Mouse (Mus musculus) hindbrain, embryonic 15.5 days (tissue): ENCODE measurements around the gene Casd1. TPM values are rescaled to one million over a fixed set of nuclear protein-coding genes. Genes with fewer than 3 reads are reported as not detected.
"Not testable (repeated sequence)": the region's sequence is repeated elsewhere in the genome, so short reads cannot be mapped to it uniquely, and the experiment has no call there.

Source experiments
- ATAC-seq: fragments of 200-750 bp; cut with Nextera tagmentation; 2 replicates; pipeline ENCODE4 v1.8.0; 2017; ENCODE audit warnings: low read depth, moderate number of reproducible peaks, moderate TSS enrichment; ENCODE audit not compliant: low FRiP score
- H3K27ac ChIP-seq: fragments of 300-500 bp; sonication (generic); replicated peaks from 2 replicates; pipeline ENCODE4 v1.5.1; 2015; ENCODE audit warnings: mild to moderate bottlenecking, inconsistent platforms
- H3K27me3 ChIP-seq: fragments of 300-500 bp; sonication (generic); 2 replicates; pipeline ENCODE4 v1.6.1; 2015; ENCODE audit warnings: control low read depth, inconsistent platforms
- H3K36me3 ChIP-seq: fragments of 300-500 bp; sonication (generic); 2 replicates; pipeline ENCODE4 v1.6.1; 2015; ENCODE audit warnings: control low read depth, inconsistent platforms
- H3K4me1 ChIP-seq: fragments of 300-500 bp; sonication (generic); replicated peaks from 2 replicates; pipeline ENCODE4 v1.6.1; 2015; ENCODE audit warnings: control low read depth, inconsistent platforms
- H3K4me2 ChIP-seq: fragments of 300-500 bp; sonication (generic); 2 replicates; pipeline ENCODE4 v1.6.1; 2015; ENCODE audit warnings: moderate library complexity, mild to moderate bottlenecking, inconsistent platforms
- H3K4me3 ChIP-seq: fragments of 300-500 bp; sonication (generic); 2 replicates; pipeline ENCODE4 v1.5.1; 2015; ENCODE audit warnings: mild to moderate bottlenecking, inconsistent platforms
- H3K9ac ChIP-seq: fragments of 300-500 bp; sonication (generic); 2 replicates; pipeline ENCODE4 v1.6.1; 2015; ENCODE audit warnings: inconsistent platforms
- H3K9me3 ChIP-seq: fragments of 300-500 bp; sonication (generic); 2 replicates; pipeline ENCODE4 v1.6.1; 2016; ENCODE audit warnings: control low read depth, inconsistent platforms
- WGBS: fragments of 180-500 bp; shearing (Covaris S2); methylation state at CpG from one replicate; pipeline ENCODE4 v1.1.7; 2015; 5-methylcytosine and 5-hydroxymethylcytosine counted together
- polyA plus RNA-seq: library from polyadenylated mRNA; unstranded; fragments of >200 nt; fragmentation: Nextera tagmentation; extraction: Ambion mirVana; gene quantifications from 2 replicates; pipeline ENCODE4 v1.2.1, GENCODE M21; 2015

The Casd1 gene
- polyA plus RNA-seq, 1 experiment from 2014 or later, result 43.2 TPM

DNA sequence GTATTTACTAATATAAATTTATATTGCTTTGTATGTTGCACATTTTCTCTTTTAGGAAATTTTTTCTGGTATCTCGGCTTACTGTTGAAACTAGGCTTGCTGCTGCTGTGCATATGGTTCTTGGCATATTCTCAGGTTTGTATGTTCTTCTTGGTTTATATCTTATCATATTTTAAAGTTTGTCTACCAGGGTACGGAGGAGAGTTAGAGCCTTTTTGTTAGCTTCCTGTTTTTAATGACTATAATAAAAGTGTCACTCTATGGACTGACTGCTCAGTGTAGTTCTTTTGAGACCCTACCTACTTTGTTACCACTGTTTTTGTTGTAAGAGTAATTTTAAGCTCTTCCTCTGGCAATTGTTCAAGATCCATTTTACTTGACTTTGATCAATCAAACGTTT is 30.8 kb downstream of the Casd1 start:
- H3K36me3 ChIP-seq, result 0 out of 2 replicates have a peak, but pooled peaks cover 2% of the 10 kb centered on the region
- 70% methylated on average over 3 of the region's 3 CpGs for WGBS
- no peak overlapping the region for H3K4me2 ChIP-seq
- H3K4me1 ChIP-seq, result no peaks in the 10 kb centered on the region
- H3K9ac ChIP-seq, result no peak overlapping the region
- H3K4me3 ChIP-seq, result no peak overlapping the region
- no peaks in the 10 kb centered on the region for H3K9me3 ChIP-seq
- no peak overlapping the region for H3K27ac ChIP-seq
- ATAC-seq, result no peak
- H3K27me3 ChIP-seq, result no peaks in the 10 kb centered on the region

DNA sequence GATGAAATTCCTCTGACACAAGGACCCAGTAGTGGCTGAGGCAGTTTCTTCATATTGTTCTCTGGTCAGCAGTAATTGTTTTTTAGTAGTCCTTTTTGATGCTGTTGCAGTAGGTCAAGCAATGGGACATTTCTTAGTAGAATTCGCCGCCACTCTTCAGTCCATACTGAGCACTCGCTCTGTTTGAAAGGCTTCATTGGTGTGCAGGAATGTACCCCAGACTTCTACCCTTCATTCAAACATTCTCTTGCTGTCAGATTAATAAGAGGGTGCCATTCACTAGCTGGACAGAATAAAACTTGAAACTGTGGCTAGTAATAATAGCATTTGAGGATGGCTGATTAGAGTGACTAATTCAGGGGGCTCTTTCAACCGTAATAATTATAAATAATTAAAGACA is 32.5 kb downstream of the Casd1 start:
- 0 out of 2 replicates have a peak, but pooled peaks cover 2% of the 10 kb centered on the region for H3K36me3 ChIP-seq
- no peaks in the 10 kb centered on the region for H3K4me1 ChIP-seq
- WGBS, result 42% methylated on average over 4 of the region's 4 CpGs
- H3K9ac ChIP-seq, result no peak overlapping the region
- no peaks in the 10 kb centered on the region for H3K27me3 ChIP-seq
- no peaks in the 10 kb centered on the region for H3K9me3 ChIP-seq
- no peak overlapping the region for H3K4me2 ChIP-seq
- H3K4me3 ChIP-seq, result no peak overlapping the region
- ATAC-seq, result no peak
- no peak overlapping the region for H3K27ac ChIP-seq

DNA sequence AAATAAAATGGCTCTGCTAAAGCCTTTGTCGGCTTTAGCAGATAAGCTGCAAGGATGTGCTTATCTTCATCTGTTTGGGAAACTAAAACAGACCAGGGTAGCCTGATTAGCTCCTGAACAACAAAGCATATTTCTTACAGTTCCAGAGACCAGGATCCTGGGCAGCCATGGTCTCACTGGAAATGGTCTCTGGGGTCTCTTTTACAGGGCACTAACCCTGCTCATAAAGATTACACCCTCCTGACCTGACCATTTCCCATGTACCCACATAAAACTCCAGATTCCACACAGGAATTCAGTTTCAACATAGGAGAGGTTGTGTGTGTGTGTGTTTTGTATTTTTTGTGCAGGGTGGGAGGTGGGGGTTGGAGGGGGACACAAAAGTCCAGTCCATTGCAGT is 34.2 kb downstream of the Casd1 start:
- H3K4me2 ChIP-seq, result no peak overlapping the region
- no peak for ATAC-seq
- H3K4me3 ChIP-seq, result no peak overlapping the region
- no peaks in the 10 kb centered on the region for H3K4me1 ChIP-seq
- H3K9ac ChIP-seq, result no peak overlapping the region
- no peaks in the 10 kb centered on the region for H3K27me3 ChIP-seq
- no peaks in the 10 kb centered on the region for H3K9me3 ChIP-seq
- 76% methylated on average over 1 of the region's 1 CpGs for WGBS
- 0 out of 2 replicates have a peak, but pooled peaks cover 2% of the 10 kb centered on the region for H3K36me3 ChIP-seq
- no peak overlapping the region for H3K27ac ChIP-seq

DNA sequence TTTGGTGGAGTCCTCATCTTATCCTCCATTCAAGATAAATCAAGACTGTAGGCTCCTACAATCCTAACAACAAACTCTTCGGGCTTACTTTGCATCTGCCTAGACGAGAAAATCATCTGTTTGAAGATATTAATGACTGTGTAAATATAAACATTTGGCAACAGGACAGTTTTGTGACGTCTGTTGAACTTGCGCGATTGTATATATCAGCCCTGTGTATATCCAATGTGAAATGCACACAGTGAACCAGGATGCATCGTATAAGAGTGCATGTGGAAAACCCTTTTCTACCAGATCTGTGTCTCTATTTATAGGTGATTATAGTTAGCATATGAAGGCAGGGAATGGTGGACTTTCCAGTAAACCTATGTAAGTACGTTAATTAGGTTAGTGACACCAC is 41.4 kb downstream of the Casd1 start:
- H3K4me3 ChIP-seq, result no peak overlapping the region
- no peak overlapping the region for H3K9ac ChIP-seq
- H3K27ac ChIP-seq, result no peak overlapping the region
- no peak overlapping the region for H3K4me2 ChIP-seq
- no peaks in the 10 kb centered on the region for H3K27me3 ChIP-seq
- no peak for ATAC-seq
- 97% methylated on average over 7 of the region's 7 CpGs for WGBS
- H3K9me3 ChIP-seq, result no peaks in the 10 kb centered on the region
- H3K36me3 ChIP-seq, result peaks cover 10% of the 10 kb centered on the region; the same call in 1 of the 2 replicates
- H3K4me1 ChIP-seq, result no peaks in the 10 kb centered on the region

DNA sequence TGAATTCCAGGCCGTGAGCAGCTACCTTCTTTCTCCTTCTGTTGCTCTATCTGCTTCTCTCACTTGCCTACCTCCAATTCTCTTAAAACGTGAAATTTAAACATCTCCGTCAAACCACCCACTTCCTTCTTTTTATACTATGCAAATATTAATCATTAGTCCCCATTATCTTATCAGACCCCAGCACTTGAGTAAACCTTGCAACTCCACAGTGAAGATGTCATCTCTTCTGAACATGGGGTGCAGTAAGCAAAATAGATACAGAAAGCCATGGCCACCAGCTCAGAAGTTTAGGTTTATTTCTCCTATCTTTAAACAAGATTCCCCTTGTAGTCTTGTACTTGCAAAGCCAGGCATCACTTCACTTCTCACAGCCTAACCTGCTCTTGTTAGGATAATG is 46.7 kb downstream of the Casd1 start:
- no peak overlapping the region for H3K27ac ChIP-seq
- H3K9ac ChIP-seq, result no peak overlapping the region
- H3K4me3 ChIP-seq, result no peak overlapping the region
- no peak for ATAC-seq
- WGBS, result 90% methylated on average over 3 of the region's 3 CpGs
- H3K27me3 ChIP-seq, result no peaks in the 10 kb centered on the region
- peaks cover 2% of the 10 kb centered on the region; the same call in 1 of the 2 replicates for H3K36me3 ChIP-seq
- H3K4me2 ChIP-seq, result no peak overlapping the region
- no peaks in the 10 kb centered on the region for H3K4me1 ChIP-seq
- H3K9me3 ChIP-seq, result no peaks in the 10 kb centered on the region

DNA sequence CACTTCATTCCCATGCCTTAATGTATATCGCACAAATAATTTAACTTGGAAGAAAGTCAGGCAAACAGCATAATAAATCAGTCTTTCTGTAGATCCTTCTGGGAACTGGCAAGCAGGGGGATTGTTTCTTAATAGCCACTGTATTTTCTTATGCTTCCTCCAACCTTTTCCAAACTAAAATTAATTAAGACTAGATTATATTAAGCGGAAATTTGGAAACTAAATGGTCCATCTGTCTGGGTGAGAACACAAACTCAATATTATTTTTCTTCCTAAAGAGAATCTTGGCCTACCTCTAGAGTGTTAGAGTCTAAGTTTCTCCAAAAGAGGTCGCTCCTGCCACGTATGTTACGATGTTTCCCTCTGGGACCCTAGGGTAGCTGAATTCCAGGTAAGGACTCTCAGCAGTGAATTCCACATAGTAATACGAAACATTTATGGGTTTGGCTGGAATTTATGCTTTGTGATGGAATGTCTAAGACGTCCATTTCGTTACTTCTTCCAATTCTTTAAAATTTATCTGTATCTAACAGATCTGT is 52.0 kb downstream of the Casd1 start:
- Histone ChIP-seq H3K4me2 (no peak overlapping the region), H3K4me3 (no peak overlapping the region)

DNA sequence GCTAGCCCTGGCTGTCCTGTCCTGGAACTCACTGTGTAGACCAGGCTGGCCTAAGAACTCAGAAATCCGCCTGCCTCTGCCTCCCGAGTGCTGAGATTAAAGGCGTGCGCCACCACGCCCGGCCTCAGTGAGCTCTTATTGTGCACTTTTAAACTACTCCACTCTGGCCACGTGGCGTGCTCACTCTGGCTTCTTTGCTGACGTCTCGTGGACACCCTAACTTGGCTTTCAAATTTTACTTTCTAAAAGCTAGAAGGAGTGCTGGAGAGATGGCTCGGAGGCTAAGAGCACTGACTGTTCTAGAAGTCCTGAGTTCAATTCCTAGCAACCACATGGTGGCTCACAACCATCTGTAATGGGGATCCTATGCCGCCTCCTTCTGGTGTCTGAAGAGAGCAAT is 53.1 kb downstream of the Casd1 start:
- not testable (repeated sequence) for H3K9ac ChIP-seq, H3K9me3 ChIP-seq, H3K4me2 ChIP-seq, ATAC-seq, H3K4me3 ChIP-seq, H3K36me3 ChIP-seq, H3K27ac ChIP-seq, H3K27me3 ChIP-seq, H3K4me1 ChIP-seq
- 96% methylated on average over 12 of the region's 12 CpGs for WGBS

More for the DNA sequence above, 52.0 kb downstream of the Casd1 start:
- Histone ChIP-seq H3K36me3 (no peaks in the 10 kb centered on the region), H3K27ac (no peak overlapping the region), H3K9ac (no peak overlapping the region), H3K9me3 (no peaks in the 10 kb centered on the region), H3K27me3 (no peaks in the 10 kb centered on the region), H3K4me1 (no peaks in the 10 kb centered on the region)
- no peak for ATAC-seq
- 80% methylated on average over 8 of the region's 8 CpGs for WGBS

DNA sequence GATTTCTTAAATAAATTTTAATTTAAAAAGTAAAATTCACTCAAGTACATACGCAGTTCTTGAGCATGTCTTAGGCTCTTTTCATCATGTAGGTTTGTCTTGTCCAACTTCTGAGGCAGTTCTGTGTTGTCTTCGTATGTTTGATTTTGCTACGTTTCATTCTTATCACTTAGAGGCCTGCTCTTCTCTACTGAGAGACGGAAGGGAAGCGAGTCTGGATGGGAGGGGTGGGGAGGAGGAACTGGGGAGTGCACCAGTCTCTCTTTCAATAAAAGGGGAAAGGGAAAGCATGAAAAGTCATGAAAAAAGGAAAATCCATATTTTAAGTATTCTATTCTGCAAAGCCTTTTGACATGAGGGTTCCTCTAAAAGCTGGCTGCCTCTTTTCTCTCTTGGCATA is 54.8 kb downstream of the Casd1 start:
- Histone ChIP-seq H3K27ac (no peak overlapping the region), H3K4me2 (no peak overlapping the region), H3K4me3 (no peak overlapping the region), H3K4me1 (no peaks in the 10 kb centered on the region), H3K27me3 (no peaks in the 10 kb centered on the region), H3K9ac (no peak overlapping the region), H3K9me3 (no peaks in the 10 kb centered on the region), H3K36me3 (no peaks in the 10 kb centered on the region)
- no peak for ATAC-seq
- 71% methylated on average over 5 of the region's 5 CpGs for WGBS

DNA sequence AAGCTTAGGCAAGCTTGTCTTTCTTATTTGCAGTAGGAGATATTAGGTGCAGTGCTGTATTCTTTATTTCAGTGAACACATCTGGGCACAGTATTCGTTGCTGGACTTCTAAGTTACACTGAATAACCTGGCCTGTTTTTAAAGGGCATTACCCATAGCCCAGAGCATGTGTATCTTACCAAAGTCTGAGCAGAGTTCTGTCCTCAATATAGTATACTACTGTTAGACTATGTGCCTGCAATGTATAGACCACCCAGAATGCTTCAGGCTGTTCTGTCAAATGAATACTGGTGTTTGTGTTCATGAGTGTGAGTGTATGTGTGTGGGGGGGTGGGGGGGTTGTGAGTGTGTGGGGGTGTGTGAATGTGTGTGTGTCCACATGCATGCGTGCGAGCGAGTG is 55.3 kb downstream of the Casd1 start:
- no peaks in the 10 kb centered on the region for H3K27me3 ChIP-seq
- H3K36me3 ChIP-seq, result no peaks in the 10 kb centered on the region
- WGBS, result 92% methylated on average over 4 of the region's 4 CpGs
- H3K27ac ChIP-seq, result no peak overlapping the region
- H3K9me3 ChIP-seq, result no peaks in the 10 kb centered on the region
- no peak overlapping the region for H3K4me3 ChIP-seq
- no peaks in the 10 kb centered on the region for H3K4me1 ChIP-seq
- H3K4me2 ChIP-seq, result no peak overlapping the region
- no peak for ATAC-seq
- no peak overlapping the region for H3K9ac ChIP-seq

DNA sequence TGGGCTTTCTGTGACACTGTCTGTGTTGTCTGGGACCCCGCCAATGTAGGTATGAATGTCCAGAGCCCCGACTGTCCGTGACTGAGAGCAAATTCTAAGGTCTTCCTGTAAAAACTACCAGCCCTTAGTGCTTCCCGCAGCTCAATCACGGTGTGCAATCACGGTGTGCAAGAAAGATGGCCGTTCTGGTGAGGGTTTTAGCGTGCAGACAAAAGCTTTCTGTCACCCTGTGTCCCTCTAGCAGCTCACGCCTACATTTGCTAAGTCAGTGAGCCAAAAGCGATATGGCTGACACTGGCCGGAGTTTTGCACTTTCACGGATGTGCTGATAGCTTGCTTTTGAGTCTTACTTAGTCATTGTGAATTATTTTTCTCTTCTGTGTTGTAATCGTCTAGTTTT is 58.2 kb downstream of the Casd1 start:
- Histone ChIP-seq H3K4me3 (no peak overlapping the region), H3K36me3 (no peaks in the 10 kb centered on the region), H3K27ac (no peak overlapping the region), H3K27me3 (no peaks in the 10 kb centered on the region), H3K4me2 (no peak overlapping the region), H3K9ac (no peak overlapping the region), H3K9me3 (no peaks in the 10 kb centered on the region), H3K4me1 (no peaks in the 10 kb centered on the region)
- no peak for ATAC-seq
- WGBS, result 84% methylated on average over 13 of the region's 13 CpGs

DNA sequence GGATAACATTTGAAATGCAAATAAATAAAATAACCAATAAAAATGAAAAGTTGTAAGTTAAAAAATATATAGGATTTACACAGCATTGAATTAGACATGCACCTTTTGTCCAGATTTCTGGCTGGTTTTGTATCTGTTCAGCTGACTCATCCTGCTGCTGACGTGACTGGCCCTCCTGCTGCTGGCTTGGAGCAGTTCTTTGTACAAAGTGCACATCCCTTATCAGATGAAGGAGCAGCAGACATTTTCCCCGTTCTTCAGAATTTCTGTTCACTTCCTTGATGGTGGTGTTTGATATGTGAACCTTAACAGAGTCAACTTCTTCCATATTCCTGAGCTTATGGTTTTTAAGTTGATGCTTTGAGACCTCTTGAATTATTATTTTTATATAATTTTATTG is 62.9 kb downstream of the Casd1 start:
- no peaks in the 10 kb centered on the region for H3K4me1 ChIP-seq
- H3K27me3 ChIP-seq, result no peaks in the 10 kb centered on the region
- no peak overlapping the region for H3K4me2 ChIP-seq
- no peak overlapping the region for H3K27ac ChIP-seq
- no peak overlapping the region for H3K4me3 ChIP-seq
- H3K9me3 ChIP-seq, result no peaks in the 10 kb centered on the region
- no peaks in the 10 kb centered on the region for H3K36me3 ChIP-seq
- no peak for ATAC-seq
- 54% methylated on average over 2 of the region's 2 CpGs for WGBS
- H3K9ac ChIP-seq, result no peak overlapping the region

DNA sequence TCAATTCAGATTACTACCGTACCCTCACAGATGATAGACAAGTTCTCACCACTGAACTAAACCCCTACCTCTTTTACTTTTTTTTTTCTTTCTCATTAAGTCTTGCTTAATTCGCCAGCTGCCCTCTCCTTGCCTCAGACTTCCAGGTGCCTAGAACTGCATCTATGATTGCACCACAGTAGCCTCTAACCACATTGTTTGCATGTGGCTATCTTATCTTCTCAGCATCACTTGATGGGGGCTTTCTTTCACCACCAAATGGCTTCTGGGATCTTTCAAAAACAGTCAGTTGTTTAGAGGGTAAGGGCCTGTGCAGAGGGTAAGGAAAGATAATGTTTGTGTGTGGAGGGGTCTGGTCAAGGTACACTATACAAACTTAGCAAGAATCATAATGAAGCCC is 63.7 kb downstream of the Casd1 start:
- 78% methylated on average over 2 of the region's 2 CpGs for WGBS
- Histone ChIP-seq H3K4me1 (no peaks in the 10 kb centered on the region), H3K27ac (no peak overlapping the region), H3K4me2 (no peak overlapping the region), H3K9ac (no peak overlapping the region), H3K4me3 (no peak overlapping the region), H3K36me3 (no peaks in the 10 kb centered on the region), H3K27me3 (no peaks in the 10 kb centered on the region), H3K9me3 (no peaks in the 10 kb centered on the region)
- ATAC-seq, result no peak

DNA sequence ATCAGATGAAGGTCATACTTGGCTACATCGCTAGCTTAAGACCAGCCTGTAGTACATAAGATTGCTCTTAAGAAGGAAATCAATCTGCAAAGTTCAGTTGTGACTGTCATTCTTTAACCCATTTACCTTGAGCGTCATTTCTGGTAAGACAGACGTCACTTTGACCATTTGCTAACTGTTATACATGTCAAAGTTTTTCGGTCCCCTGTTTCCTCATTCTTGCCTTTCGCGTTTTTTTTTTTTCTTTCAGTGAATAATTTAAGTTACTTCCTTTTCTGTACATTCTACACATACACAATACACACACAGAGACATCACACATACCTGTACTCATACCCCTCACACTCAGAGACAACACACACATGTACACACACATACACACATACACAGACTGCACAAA is 64.5 kb downstream of the Casd1 start:
- H3K36me3 ChIP-seq, result no peaks in the 10 kb centered on the region
- no peak overlapping the region for H3K4me3 ChIP-seq
- H3K27ac ChIP-seq, result no peak overlapping the region
- 93% methylated on average over 6 of the region's 6 CpGs for WGBS
- no peaks in the 10 kb centered on the region for H3K9me3 ChIP-seq
- H3K4me1 ChIP-seq, result no peaks in the 10 kb centered on the region
- no peak overlapping the region for H3K4me2 ChIP-seq
- ATAC-seq, result no peak
- H3K27me3 ChIP-seq, result no peaks in the 10 kb centered on the region
- no peak overlapping the region for H3K9ac ChIP-seq
